Mouse (Mus musculus): ENCODE results near the gene Pth.

Gene Pth

DNA sequence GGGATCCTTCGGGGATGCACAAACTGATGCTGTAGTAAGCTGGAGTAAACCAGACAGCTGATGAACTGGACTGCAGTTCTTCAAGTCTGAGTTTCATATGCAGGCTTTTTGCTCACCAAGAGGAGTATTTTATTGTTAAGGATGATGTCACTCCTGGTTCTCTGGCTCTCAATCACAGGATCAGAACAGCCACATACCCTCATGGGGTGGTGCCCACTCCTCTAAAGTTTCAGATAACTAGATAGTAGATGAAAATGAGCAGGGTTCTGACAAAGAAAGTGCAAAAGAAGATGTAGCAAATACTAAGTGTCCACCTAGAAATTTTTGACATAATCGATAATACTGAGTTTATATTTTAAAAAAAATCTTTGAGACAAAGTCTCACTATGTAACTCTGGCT lies at the start of gene Pth:
Pth (minus strand) TSS at position 101 of the 400 bp plus-strand sequence.
- DNase-seq: no peak

DNA sequence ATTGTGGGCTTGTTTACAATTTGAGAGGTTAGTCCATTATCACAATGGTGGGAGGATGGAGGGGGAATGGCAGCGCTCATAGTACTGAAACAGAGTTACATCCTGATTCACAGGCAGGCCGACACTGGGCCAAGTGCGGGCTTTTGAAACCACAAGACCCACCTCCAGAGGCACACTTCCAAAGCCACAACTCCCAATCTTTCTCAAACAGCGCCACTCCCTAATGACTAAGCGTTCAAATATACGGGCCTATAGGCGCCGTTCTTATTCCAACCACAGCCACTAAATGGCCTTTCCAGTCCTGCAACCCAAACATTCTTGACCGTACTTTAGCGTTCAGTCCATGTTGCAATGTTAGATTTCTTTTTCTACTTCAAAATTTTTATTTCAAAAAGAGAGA lies 47.9 kb upstream of the Pth start:
- DNase-seq: no peak

DNA sequence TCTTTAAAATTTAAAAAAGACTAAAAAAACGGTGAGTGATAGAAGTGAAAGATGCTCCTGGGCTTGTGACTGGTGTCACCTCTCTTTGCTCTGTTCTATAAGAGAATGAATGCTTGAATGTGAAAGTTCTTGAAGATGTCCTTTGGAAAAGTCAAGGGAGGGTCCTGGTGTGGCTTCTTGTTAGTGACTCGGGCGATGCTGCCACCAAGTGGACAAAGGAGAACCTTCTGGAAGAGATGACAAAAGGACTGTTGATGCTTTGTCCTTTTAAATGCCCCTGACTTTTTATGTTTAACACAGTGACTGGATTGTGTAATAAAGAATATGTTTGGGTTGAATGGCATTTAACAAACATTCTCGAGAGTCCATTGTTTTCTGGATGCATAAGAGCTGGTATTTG lies 45.9 kb upstream of the Pth start:
- DNase-seq: peak; percentile 20

DNA sequence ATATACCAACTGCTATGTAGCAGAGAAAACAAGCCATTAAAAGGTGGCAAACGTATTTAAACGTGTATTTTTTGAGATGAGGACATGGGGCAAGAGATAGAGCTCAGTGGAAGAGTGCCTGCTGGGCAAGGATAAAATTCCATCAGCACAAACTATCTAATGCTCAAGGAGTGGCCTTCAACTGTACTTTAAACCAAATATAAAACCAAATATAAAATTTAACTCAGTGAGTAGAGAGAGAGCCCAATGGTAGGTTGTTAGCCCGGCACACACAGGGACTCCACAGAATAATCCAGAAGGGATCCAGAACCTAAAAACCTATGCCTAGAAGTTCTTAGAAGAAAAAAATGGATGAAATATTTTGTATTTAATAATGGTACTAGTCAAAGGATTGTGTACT lies 45.1 kb upstream of the Pth start:
- no peak for DNase-seq

DNA sequence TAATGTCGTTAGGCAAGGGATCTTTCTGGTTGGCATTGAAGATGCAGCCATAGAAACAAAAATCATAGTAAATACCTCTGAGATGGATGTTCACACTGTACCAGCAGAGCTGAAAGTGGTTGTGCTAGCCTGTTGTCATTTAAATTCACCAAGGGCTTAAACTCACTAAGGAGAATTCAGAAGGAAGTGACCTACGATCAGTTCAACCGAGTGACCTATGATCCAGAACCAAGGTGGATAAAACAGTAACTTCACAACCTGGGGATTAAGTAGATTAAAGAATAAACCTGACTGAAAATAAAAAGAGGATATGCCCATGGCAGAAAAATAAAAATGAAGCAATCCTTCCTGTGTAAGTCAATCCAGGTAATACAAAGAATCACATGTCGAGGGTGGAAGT lies 44.5 kb upstream of the Pth start:
- DNase-seq: no peak

DNA sequence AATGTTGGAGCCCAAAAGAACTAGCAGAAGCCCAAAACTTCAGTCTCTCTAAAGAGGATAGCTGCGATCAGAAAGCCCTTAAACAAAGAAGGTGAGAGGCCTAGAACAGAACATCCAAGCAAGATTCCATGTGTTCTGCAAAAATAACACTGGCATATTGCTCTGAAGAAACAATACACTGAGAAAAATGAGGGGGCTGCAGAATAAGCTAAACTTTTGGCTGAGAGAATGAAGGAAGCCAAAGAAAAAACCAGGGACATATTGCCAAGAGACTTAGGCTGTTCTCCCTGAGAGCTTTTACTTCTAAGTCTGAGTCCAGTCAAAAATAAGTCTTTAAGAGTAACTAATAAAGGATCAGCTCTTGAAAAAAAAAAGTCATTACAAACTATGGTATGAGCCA lies 32.4 kb upstream of the Pth start:
- DNase-seq: no peak

DNA sequence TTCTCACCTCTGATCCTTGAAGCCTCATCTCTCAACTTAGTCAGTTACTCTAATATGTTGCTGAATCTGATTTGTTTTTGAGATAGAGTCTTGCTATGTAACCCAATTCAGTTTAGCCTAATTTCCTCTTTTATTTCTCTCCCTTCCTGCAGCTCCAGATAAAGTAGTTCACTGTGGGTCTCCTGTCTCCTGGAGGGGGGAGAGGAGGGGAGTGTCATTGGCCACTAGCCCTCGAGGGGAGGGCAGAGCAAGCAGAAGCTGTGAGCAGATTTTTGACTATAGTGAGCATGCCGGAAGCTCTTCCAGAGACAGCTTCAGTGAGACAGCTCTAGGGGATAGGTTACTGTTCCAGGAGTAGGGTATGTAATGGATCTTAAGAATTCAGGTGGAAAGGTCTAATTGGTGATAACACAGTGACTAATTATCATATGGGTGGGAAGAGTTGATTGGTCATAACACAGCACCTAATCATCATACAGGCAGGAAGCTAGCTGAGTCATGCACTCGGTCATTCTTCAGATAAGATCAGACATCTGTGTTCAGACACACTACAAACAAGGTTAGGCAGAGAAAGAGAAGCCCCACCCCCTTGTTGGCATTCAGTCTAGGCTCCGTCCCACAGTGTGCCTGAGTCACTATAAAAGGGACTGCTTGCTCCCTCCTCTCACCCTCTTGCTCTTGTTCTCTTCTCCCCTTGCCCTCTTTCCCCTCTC lies 30.9 kb upstream of the Pth start:
- DNase-seq: no peak

DNA sequence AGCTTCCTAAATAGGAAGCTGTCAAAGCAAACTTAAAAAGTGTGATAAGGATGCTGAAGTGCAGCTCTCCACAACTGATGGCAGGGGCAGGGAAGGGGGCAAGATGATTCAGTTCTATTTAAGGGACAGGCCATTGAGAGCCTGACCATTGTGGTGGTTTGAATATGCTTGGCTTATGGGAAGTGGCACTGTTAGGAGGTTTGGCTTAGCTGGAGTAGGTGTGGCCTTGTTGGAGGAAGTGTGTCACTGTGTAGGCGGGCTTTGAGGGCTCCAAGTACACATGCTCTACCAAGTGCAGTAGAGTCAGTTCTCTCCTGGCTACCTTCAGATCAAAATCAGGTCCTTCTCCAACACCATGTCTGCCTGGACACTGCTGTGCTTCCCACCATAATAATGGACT lies 28.2 kb upstream of the Pth start:
- DNase-seq: no peak

DNA sequence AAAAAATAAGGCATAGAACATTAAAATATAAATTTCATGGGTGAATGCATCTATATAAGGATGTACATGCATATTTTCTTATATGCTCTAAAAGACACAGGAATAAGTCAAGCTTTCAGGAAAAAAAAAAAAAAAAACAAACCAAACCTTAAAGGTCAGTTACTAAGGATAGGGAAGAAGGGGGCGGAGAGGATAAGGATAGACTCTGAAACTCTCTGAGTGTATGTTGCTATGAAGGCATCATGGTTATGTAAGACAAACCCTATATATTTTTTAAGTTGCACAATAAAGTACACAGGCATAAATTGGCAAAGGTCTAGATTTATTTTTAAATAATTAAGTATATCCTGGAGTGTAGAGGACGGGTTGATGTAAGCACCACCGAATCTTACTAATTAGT lies 26.9 kb upstream of the Pth start:
- no peak for DNase-seq

DNA sequence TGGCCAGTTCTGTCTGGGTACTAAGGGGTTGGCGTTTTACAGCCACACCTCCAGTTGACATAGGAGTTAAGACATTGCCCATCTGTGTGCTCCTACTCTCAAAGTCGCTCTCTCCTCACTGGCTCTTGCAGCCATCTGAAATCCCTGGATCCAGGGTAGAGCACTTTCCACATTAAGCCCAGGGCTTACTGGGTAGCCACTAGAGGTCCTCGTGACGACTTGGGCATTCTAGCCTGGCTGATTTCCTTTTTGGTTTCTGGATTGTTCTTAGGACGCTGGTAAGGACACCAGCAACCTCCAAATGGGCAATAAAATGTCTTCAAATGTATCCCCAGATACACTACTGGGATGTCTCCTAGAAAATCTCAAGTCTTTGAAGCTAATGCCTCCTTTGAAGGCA lies 20.3 kb upstream of the Pth start:
- DNase-seq: no peak

DNA sequence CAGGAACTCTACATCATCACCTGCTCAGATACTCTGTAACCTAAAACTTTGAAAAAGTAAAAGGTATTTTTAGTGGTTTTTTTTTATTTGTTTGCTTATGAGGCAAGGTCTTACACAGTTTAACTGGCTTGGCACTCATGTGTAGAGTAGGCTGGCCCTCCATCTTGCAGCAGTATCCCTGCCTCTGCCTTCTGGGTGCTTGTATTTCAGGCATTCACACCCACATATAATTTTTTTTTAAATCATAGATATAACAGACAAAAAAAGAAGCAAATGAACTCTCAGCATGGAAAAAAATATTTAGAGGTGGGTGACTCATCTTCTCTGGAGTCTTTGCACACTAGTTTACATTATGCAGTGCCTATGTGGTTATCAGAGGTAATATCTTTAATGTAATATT lies 9.7 kb upstream of the Pth start:
- no peak for DNase-seq

DNA sequence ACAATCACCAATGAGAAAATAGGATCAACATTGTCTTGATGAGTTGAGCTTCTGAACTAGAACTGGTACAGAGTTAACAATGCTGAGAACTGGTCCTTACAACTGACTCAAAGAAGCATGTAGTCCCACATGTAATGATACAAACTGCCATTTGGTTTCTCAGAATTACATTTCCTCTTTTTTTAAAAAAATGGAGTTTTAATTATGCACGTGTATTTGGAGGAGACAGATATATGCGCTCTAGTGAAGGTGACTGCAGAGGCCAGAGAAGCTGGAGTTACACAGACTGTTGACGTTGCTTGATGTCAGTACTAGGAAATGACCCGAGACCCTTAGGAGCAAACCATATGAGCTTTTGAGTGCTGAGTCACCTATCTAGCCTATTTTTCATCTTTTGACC lies 8.3 kb upstream of the Pth start:
- no peak for DNase-seq

DNA sequence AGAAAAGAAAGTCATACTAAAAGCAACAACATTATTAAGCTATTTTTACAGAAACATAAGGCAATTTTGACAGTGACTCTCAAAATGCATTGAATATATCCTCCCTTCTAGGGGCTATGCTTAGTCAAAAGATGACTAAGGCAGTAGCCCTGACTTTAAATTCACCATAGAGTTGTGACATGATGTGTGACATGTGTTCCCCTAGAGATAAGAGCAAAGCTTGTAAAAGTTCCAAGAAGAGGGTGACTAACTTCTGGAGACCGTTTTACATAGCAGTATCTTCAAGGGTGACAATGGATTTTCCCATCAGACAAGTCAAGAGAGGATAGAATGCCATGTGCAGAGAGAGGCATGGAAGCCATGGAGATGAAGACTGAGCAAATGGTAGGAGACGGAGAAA lies 3.2 kb upstream of the Pth start:
- DNase-seq: no peak

DNA sequence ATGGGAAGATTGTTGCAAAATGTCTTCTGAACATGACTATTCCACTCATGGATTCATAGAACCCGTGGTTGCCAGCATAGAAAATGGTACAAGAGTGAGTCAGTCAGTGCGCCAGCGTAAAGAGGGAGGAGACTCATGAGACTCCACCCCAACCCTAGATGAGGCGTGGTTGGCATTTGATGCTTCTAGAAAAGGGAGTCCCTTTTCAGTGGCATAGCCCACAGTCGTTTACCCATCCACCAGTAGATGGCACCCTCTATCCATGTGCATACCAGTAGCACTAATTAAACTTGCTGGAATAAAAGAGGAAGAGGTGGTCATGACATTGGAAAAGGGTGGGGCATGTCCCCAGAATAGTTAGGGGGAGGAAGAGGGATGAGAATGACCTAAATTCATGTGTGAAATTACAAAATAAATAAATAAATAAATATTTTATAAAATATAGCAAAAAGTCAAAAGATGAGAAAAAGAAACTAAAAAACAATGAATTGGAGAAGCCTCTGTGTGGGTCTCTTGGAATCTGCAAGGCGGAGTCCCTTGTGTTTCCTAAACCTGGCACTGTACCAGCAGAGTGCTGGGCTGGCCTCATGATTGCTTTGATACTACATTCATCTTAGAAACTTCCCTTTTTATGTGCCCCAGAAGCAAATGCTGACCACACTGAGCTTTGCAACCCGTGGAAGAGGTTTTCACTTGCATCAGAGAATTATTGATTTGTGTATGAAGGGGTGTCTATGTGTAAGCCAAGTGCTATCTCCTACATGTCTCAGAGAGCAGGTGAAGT lies 10.3 kb downstream of the Pth start:
- peak; percentile 48 for DNase-seq

DNA sequence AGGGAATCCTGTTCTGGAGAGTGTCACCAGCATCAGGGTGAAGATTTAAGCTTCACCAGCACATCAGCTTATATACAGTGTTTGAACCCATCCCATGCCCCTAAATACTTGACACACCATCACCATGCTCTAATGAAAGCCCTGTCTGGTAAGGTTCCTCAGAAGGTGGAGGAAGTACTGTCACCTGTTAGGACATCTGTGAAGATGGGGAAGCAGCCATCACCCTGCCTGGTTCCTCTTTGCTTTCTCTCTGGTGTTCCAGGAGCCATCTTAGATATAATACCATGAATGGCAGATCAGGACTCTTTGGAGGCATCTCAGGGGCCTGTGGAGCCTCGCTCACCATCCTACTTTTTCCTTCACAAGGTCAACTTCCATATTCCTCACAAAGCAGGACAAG lies 15.7 kb downstream of the Pth start:
- DNase-seq: no peak

DNA sequence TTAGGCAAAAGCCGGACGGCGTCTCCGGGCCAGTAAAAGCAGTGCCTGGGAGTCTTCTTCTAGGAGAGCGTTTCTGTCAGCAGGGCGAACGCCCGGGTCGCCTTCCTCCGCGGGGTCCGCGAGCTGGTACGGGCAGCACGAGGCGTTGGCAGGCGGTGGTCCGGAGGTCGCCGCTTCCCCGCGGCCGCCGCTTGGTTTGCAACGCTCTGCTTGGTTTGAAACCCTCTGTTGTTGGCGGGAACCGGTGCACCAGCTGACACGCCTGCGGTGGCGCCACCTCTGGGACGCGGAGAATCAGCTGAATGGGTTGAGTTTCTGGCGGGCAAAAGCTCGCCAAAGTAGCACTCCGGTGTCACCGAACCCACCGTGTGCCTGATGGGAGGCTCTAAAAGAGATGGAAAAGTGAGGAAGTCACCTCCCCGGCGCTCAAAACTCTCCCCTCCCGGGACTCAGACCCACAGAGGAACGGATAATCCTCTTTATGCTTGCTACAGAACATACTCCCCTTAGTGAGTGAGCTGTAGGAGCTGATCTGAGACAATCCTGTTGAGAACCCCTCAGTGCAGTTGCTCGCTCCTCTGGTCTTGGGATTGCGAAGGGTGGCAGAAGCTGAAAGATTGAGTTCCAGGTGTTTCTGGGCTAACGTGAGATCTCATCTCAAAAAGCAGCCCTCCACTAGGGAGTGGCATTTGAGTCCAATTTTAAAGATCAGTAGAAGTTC lies 18.6 kb downstream of the Pth start:
- DNase-seq: no peak

DNA sequence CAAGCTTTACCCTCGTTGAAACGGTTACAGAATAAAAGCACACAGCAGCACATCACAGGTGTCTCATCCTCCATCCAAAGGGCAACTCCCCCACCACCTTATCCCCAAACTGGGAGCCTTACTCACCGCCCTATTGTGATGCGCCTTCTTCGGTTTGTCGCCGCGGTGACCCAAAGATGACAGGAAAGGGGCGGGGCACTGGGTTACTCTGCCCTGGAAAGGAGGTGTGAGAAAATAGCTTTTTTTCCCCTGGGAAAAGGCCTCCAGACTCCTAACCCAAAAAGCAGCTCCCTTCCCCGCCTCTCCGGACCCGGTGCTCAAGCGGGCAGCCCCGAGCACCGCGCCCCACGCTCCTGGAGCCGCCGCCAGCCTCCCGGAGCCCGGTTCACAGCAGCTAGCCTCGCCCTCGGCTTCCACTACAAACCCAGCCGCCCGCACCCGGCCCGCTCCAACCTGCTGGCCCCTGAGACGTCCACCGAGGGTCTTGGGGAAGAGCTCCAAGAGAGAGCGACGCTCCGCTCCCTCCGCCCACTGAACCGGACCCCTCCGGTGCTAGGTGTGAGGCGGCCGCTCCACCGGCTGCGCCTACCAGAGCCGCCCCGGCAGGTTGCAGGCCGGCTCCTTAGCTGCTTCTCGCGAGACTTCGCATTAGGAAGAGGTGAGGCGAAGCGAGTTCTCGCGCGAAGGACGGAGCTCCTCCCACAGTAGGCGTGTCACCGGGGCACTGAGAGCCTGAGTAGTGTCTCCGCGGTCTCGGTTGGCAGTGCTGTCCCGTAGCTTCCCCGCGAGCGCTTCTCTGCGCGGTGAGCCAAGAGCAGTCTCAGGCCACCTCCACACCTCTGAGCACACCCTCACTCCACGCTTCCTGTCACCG lies 19.4 kb downstream of the Pth start, which contains the start of gene Btbd10:
Btbd10 (minus strand) TSS at position 647 of the 874 bp plus-strand sequence.
- peak; percentile 96 for DNase-seq

DNA sequence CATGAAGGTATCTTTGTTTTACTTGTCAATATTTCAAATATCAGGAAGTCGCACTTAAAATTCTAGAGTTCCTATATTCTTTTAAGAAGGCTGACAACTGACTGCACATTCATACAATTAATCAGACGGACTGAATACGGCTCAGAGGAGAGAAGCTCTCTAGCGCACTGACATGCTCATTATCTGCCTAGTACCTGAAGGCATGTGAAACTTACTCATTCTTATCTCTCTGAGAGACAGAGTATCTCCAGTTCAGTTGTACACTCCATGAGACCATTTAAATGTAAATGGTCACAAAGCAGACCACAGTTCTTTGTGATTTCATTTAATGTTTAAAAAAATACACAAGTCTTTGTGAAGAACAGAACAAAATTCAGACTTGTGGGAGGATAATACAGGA lies 20.9 kb downstream of the Pth start:
- DNase-seq: no peak

DNA sequence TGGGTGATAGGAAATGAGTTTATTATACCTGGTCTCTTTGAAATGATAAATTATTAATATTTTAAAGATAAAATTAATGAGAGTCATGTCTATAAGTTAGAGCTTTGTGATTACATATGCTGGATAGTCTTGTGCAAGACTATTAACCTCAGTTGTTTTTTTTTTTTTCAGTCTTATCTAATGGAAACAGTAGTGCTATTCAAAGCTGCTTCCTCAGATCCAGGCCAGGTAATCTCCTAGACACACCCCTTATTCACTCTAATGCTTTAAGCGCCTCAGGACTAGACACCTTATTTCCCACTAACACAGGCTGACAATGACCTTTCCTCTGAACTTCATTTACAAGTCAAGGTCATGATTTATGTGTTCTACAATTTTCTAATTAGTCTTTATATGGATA lies 39.3 kb downstream of the Pth start:
- no peak for DNase-seq

DNA sequence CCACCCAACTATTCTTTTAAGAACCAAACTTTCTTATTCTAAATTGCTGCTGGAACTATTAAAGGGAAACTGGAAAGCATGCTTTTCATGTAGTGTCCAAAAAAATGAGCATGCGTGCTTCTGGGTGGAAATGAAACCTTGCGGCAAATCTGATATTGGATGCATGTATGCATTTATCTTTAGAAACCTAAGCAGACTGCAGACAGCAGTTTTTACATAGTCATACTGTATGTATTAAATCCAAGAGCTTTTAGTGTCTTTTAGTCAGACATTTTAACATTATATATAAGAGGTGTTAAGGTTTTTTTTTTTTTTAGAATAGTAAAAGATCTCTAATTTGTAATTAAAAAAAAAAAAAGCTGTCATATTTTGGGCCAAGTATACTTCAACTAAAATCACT lies 40.7 kb downstream of the Pth start:
- no peak for DNase-seq

DNA sequence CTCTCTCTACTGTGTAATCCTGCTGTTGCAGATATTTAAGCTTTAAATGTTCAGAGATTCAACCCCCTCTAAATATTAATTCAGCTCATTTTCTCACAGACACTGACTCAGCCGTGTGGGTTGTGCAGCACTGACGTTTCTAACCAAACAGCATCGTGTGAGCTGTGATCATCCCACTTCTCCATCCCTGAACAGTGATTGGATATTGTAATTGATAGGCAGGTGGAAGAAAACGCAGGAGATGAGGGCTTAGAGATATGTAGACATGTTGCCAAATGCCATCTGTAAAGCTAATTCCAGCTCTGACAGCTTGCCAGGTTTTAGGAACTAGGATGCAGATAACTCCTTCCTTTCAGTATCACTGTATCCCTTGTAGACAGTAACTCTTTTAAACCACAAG lies 41.1 kb downstream of the Pth start:
- peak; percentile 78 for DNase-seq

All from cerebellum, adult 11 months (tissue).